ENCODE assay signal across 8 mouse cellular contexts in the genomic region with DNA sequence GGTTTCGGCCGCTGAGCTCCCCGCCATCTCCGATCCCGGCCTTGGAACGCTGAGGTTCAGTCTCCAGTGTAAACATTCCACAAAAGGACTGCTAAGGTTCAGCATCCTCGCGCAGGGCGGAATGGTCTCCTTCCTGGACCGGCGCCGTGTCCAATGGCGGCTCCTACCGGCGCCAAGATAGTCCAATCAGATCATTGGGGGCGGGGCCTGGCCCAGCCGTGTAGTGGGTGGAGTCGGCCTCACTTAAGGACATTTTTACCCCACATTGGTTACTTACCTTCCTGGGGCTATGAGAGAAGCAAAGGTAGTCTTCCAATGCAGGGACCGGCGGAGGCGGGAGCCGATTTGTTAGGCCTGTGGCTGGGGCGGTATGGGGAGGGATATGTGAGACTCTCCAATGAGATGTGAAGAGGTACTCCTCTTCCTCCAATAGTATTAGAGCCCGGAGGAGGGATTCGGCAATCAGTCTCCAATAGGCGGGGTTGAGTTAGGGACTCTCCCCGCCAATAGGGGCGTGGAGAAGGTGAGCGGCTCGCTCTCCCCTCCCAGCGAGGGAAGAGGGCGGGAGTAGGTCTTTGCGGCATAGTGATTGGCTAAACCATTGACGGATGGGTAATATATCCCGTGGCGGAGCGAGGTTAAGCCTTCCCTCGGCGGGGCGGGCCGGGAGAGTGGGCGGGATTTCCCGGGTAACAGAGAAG. TPM values are rescaled to one million over a fixed set of nuclear protein-coding genes. Genes with fewer than 3 reads are reported as not detected.
DNase-seq lines count a peak whose midpoint lies in the region; ATAC-seq and TF ChIP-seq lines count a peak whose summit lies in the region.

No protein-coding gene starts in this region.

- H3K27me3 ChIP-seq in C2C12 (ENCODE audit: control insufficient read depth, insufficient read depth, insufficient read length) (no peaks in the 10 kb centered on the region), myocyte (ENCODE audit: control insufficient read depth, insufficient read depth, insufficient read length) (no peaks in the 10 kb centered on the region)
- H3K27me3 ChIP-seq in erythroblast, embryonic 14.5 days (ENCODE audit: control insufficient read depth), result no peaks in the 10 kb centered on the region
- H3K27me3 ChIP-seq in heart, embryonic 11.5 days (ENCODE audit: control insufficient read depth, insufficient read depth, low read length), result no peaks in the 10 kb centered on the region
- no peaks in the 10 kb centered on the region for H3K27me3 ChIP-seq in kidney, embryonic 16.5 days (ENCODE audit: insufficient read depth, low read length)
- H3K27me3 ChIP-seq in liver, adult 2 months (ENCODE audit: control insufficient read depth, insufficient read depth, low read length), result no peaks in the 10 kb centered on the region
- H3K27me3 ChIP-seq in splenic B cell, adult 2 months (ENCODE audit: control insufficient read depth, insufficient read depth, low read length, poor library complexity, severe bottlenecking), result no peaks in the 10 kb centered on the region

- H3K9me3 ChIP-seq in erythroblast, embryonic 14.5 days (ENCODE audit: control insufficient read depth, low read length), result no peaks in the 10 kb centered on the region
- H3K9me3 ChIP-seq in heart, embryonic 11.5 days (replicated peaks; ENCODE audit: control insufficient read depth, low read length), result no peaks in the 10 kb centered on the region
- no peaks in the 10 kb centered on the region for H3K9me3 ChIP-seq in kidney, embryonic 16.5 days (ENCODE audit: low read length)

- H3K4me3 ChIP-seq in C2C12 (ENCODE audit: insufficient read depth, poor library complexity, severe bottlenecking) (peak overlapping the region; percentile 64), myocyte (peak overlapping the region; percentile 78)
- H3K4me3 ChIP-seq in erythroblast, embryonic 14.5 days (replicated peaks), result peak overlapping the region; percentile 97
- H3K4me3 ChIP-seq in heart, embryonic 11.5 days (ENCODE audit: low read depth, low read length), result peak overlapping the region; percentile 98
- peak overlapping the region; percentile 75 for H3K4me3 ChIP-seq in kidney, embryonic 16.5 days (ENCODE audit: low read length)
- peak overlapping the region; percentile 97 for H3K4me3 ChIP-seq in liver, adult 2 months (ENCODE audit: insufficient read depth, low read depth, low read length)

- no peak for TF ChIP-seq CTCF in C2C12 (IDR thresholded peaks at IDR 0.05; ENCODE audit: control insufficient read depth, insufficient read depth, insufficient read length)
- no peak for TF ChIP-seq CTCF in brain, embryonic 14.5 days (IDR thresholded peaks at IDR 0.05; ENCODE audit: borderline replicate concordance, extremely low read depth, insufficient read depth, insufficient read length)
- TF ChIP-seq CTCF in liver, adult 2 months (IDR thresholded peaks at IDR 0.05; ENCODE audit: low read depth, low read length), result no peak

- peak; percentile 85 for ATAC-seq in heart, embryonic 11.5 days (replicated peaks; ENCODE audit: insufficient number of reproducible peaks, low FRiP score, low TSS enrichment)
- peak; percentile 87 for ATAC-seq in kidney, embryonic 16.5 days (ENCODE audit: low FRiP score, low TSS enrichment)

- WGBS in heart, embryonic 11.5 days (ENCODE audit: insufficient replicate concordance), result under 1% methylated on average over 43 of the region's 43 CpGs
- under 1% methylated on average over 43 of the region's 43 CpGs for WGBS in kidney, embryonic 16.5 days
- under 1% methylated on average over 43 of the region's 43 CpGs for WGBS in liver, adult 2 months

- peak overlapping the region; percentile 48 for H3ac ChIP-seq in C2C12 (ENCODE audit: control insufficient read depth, insufficient read length, low read depth)
- H3ac ChIP-seq in myocyte (ENCODE audit: control insufficient read depth, insufficient read length), result peak overlapping the region; percentile 75

- peak; percentile 100 for DNase-seq in brain, embryonic 14.5 days (ENCODE audit: low read depth)
- peak; percentile 99 for DNase-seq in liver, adult 2 months (ENCODE audit: extremely low read depth, low read depth, low spot score)
- peak; percentile 99 for DNase-seq in splenic B cell, adult 2 months (ENCODE audit: low read depth, low spot score)

- H3K79me3 ChIP-seq in C2C12 (ENCODE audit: low read depth), result peaks cover 37% of the 10 kb centered on the region

- TF ChIP-seq POLR2A in brain, embryonic 14.5 days (IDR thresholded peaks at IDR 0.05; ENCODE audit: borderline replicate concordance, extremely low read depth, insufficient read depth, insufficient read length, poor library complexity, severe bottlenecking), result no peak
- TF ChIP-seq POLR2A in liver, adult 2 months (IDR thresholded peaks at IDR 0.05; ENCODE audit: extremely low read depth, insufficient read depth, low read length), result 0 out of 2 replicates have a peak, but pooled peaks have one; percentile 20
- TF ChIP-seq POLR2A in myocyte (IDR thresholded peaks at IDR 0.05; ENCODE audit: insufficient read length, low read depth), result peak; percentile 34

- peak overlapping the region; percentile 97 for H3K27ac ChIP-seq in heart, embryonic 11.5 days (ENCODE audit: low read depth, low read length)
- peak overlapping the region; percentile 100 for H3K27ac ChIP-seq in kidney, embryonic 16.5 days (ENCODE audit: low read length)
- H3K27ac ChIP-seq in liver, adult 2 months (replicated peaks; ENCODE audit: insufficient read depth, low read depth, low read length), result peak overlapping the region; percentile 79

- H3K4me1 ChIP-seq in erythroblast, embryonic 14.5 days (ENCODE audit: control insufficient read depth), result peaks cover 64% of the 10 kb centered on the region
- H3K4me1 ChIP-seq in heart, embryonic 11.5 days (ENCODE audit: control insufficient read depth, insufficient read depth, low read length), result peaks cover 4% of the 10 kb centered on the region; the same call in 1 of the 2 replicates
- H3K4me1 ChIP-seq in kidney, embryonic 16.5 days (ENCODE audit: insufficient read depth, low read length), result peaks cover 22% of the 10 kb centered on the region
- peaks cover 12% of the 10 kb centered on the region for H3K4me1 ChIP-seq in liver, adult 2 months (ENCODE audit: control insufficient read depth, insufficient read depth, low read length)

- H3K79me2 ChIP-seq in C2C12 (ENCODE audit: control insufficient read depth, insufficient read depth) (peaks cover 50% of the 10 kb centered on the region), myocyte (ENCODE audit: control insufficient read depth, insufficient read depth) (peaks cover 37% of the 10 kb centered on the region)
- peaks cover 18% of the 10 kb centered on the region; the same call in 1 of the 2 replicates for H3K79me2 ChIP-seq in liver, adult 2 months (ENCODE audit: control insufficient read depth, insufficient read depth, low read length)

- H3K36me3 ChIP-seq in C2C12 (ENCODE audit: control insufficient read depth, insufficient read depth) (no peaks in the 10 kb centered on the region), myocyte (ENCODE audit: control insufficient read depth, insufficient read depth) (no peaks in the 10 kb centered on the region)
- H3K36me3 ChIP-seq in erythroblast, embryonic 14.5 days (ENCODE audit: control insufficient read depth), result peaks cover 23% of the 10 kb centered on the region
- H3K36me3 ChIP-seq in heart, embryonic 11.5 days (ENCODE audit: control insufficient read depth, insufficient read depth, low read length), result no peaks in the 10 kb centered on the region
- no peaks in the 10 kb centered on the region; the same call in 1 of the 2 replicates for H3K36me3 ChIP-seq in kidney, embryonic 16.5 days (ENCODE audit: insufficient read depth, low read length)
- H3K36me3 ChIP-seq in liver, adult 2 months (ENCODE audit: control insufficient read depth, insufficient read depth, low read length), result no peaks in the 10 kb centered on the region
- H3K36me3 ChIP-seq in splenic B cell, adult 2 months (ENCODE audit: control insufficient read depth, insufficient read depth, low read length, poor library complexity, severe bottlenecking), result no peaks in the 10 kb centered on the region; the same call in 1 of the 2 replicates

- H3K4me2 ChIP-seq in heart, embryonic 11.5 days, result peak overlapping the region; percentile 94
- peak overlapping the region; percentile 96 for H3K4me2 ChIP-seq in kidney, embryonic 16.5 days (replicated peaks; ENCODE audit: low read depth, low read length)
- H3K4me2 ChIP-seq in myocyte (ENCODE audit: low read depth), result peak overlapping the region; percentile 99

- H3K9ac ChIP-seq in heart, embryonic 11.5 days (ENCODE audit: low read depth, low read length), result peak overlapping the region; percentile 83; the same call in 1 of the 2 replicates
- H3K9ac ChIP-seq in kidney, embryonic 16.5 days (replicated peaks; ENCODE audit: low read length), result peak overlapping the region; percentile 89
- 0 out of 2 replicates have a peak overlapping the region, but pooled peaks have one; percentile 36 for H3K9ac ChIP-seq in liver, adult 2 months (ENCODE audit: low read depth, low read length)

TF ChIP-seq in C2C12, 6 proteins besides CTCF, POLR2A, EP300 and RAD21 (continues in another document):
- TF ChIP-seq MYOG (IDR thresholded peaks at IDR 0.05; ENCODE audit: control insufficient read depth, extremely low read depth, insufficient read length) (no peak), MAX (IDR thresholded peaks at IDR 0.05) (no peak), USF1 (IDR thresholded peaks at IDR 0.05; ENCODE audit: low read depth) (no peak)

TF ChIP-seq in myocyte, 11 proteins besides CTCF, POLR2A, EP300 and RAD21 (continues in another document):
- TF ChIP-seq POLR2AphosphoS2 (IDR thresholded peaks at IDR 0.05; ENCODE audit: insufficient read length, low read depth), result peak; percentile 42
- TF ChIP-seq TCF3 (IDR thresholded peaks at IDR 0.05; ENCODE audit: insufficient read length, low read depth), result no peak
- TF ChIP-seq SRF (IDR thresholded peaks at IDR 0.05; ENCODE audit: control insufficient read depth, insufficient read length, low read depth), result peak; percentile 20

RNA-seq across cellular contexts. Expression of gene Sin3a, which starts 4.0 kb away (rescaled TPM):
- polyA plus RNA-seq in C2C12 (2012; fragmentation: generic; extraction: Trizol), result 16.6 TPM
- 79.3 and 101 TPM in 2 replicates for polyA plus RNA-seq in brain, embryonic 14.5 days (2012; rRNA removed)
- polyA plus RNA-seq in erythroblast, embryonic 14.5 days (2012), result 0.63 and 0.75 TPM in 2 replicates
- 34.4 TPM in 2 replicates for polyA plus RNA-seq in heart, embryonic 11.5 days (2014; fragmentation: Nextera tagmentation; extraction: Ambion mirVana)
- 36.7 and 42.3 TPM in 2 replicates for polyA plus RNA-seq in kidney, embryonic 16.5 days (2015; fragmentation: Nextera tagmentation; extraction: Ambion mirVana)
- total RNA-seq in liver, adult 2 months (2014; rRNA removed), result 15.1 and 17.9 TPM in 2 replicates
- polyA plus RNA-seq in liver, adult 2 months (2012; rRNA removed), result 34.6 and 35.9 TPM in 2 replicates
- 13.3 TPM for polyA plus RNA-seq in myocyte (2012; fragmentation: generic; extraction: Trizol)

RNA-seq across cellular contexts. Expression of gene Man2c1, which starts 54.7 kb away (rescaled TPM):
- polyA plus RNA-seq in C2C12 (2012; fragmentation: generic; extraction: Trizol) (28.5 TPM), myocyte (2012; fragmentation: generic; extraction: Trizol) (55.4 TPM)
- polyA plus RNA-seq in brain, embryonic 14.5 days (2012; rRNA removed), result 204 and 254 TPM in 2 replicates
- 4.7 and 5.2 TPM in 2 replicates for polyA plus RNA-seq in erythroblast, embryonic 14.5 days (2012)
- polyA plus RNA-seq in heart, embryonic 11.5 days (2014; fragmentation: Nextera tagmentation; extraction: Ambion mirVana), result 22.0 and 29.1 TPM in 2 replicates
- polyA plus RNA-seq in kidney, embryonic 16.5 days (2015; fragmentation: Nextera tagmentation; extraction: Ambion mirVana), result 79.0 and 95.6 TPM in 2 replicates
- 25.8 and 28.1 TPM in 2 replicates for total RNA-seq in liver, adult 2 months (2014; rRNA removed)
- polyA plus RNA-seq in liver, adult 2 months (2012; rRNA removed), result 67.1 and 122 TPM in 2 replicates

Comparison
In these comparisons a context has a peak if more than half of its experiments do, and no peak if none do; other contexts are left out.
1. Peak in every context shown above with its lines: DNase-seq, ATAC-seq, H3K4me3 ChIP-seq and H3K27ac ChIP-seq.
2. H3K9ac ChIP-seq: peak in every context shown above with its lines; median percentile 89 in kidney, embryonic 16.5 days; 83 in heart, embryonic 11.5 days; 36 in liver, adult 2 months.